8 mouse cellular contexts compared by ENCODE assay signal in the genomic region with DNA sequence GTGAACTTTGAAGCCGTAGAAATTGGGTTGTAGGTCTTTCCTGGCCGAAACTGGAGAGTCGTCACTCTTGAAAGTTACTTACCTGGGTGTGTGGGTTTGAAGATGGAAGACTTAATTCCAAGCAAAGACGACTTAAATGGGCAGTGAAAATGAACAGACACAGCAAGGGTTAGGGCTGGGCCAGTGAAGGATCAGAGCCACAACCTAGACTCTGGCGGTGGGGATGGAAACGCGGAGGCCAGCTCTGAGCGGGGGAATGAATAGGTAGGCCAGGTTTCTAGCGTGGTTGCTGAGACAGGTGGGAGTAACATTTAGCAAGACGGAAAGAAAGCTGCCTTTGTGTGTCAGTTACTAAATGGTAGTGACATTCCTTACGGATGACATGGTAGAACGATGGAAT. TPM values are rescaled to one million over a fixed set of nuclear protein-coding genes. Genes with fewer than 3 reads are reported as not detected.
DNase-seq lines count a peak whose midpoint lies in the region; ATAC-seq and TF ChIP-seq lines count a peak whose summit lies in the region.

No protein-coding gene starts in this region.

- peaks cover 0 to 3% of the 10 kb centered on the region in 2 experiments for H3K36me3 ChIP-seq in CH12.LX (replicated peaks in 1 of 2; ENCODE audit: control insufficient read depth in 1 of 2, insufficient read depth in 1 of 2, low read length in 1 of 2)
- H3K36me3 ChIP-seq in forebrain, embryonic 11.5 days (ENCODE audit: control insufficient read depth, insufficient read depth, low read length) = no peaks in the 10 kb centered on the region
- H3K36me3 ChIP-seq in liver, embryonic 14.5 days (replicated peaks; ENCODE audit: control insufficient read depth, insufficient read depth, low read depth) = no peaks in the 10 kb centered on the region

- no peak for TF ChIP-seq RAD21 in CH12.LX (IDR thresholded peaks at IDR 0.05; ENCODE audit: low read depth, low read length)

- in situ Hi-C loops in CH12.LX (cut with MboI; ENCODE audit: low pct_ligation_motif_present, low pct_unique_long_range_greater_than_20kb, low sequenced_read_pairs) = no loop called here

- H3K4me1 ChIP-seq in CH12.LX (ENCODE audit: control insufficient read depth in 1 of 2, insufficient read depth in 2 of 2) = peaks cover 4 to 21% of the 10 kb centered on the region in 2 experiments
- peaks cover 8% of the 10 kb centered on the region for H3K4me1 ChIP-seq in forebrain, embryonic 11.5 days (replicated peaks; ENCODE audit: control insufficient read depth, insufficient read depth, low read length)
- H3K4me1 ChIP-seq in liver, embryonic 14.5 days (replicated peaks; ENCODE audit: control insufficient read depth in 2 of 2, insufficient read depth in 2 of 2, low read length in 1 of 2) = peaks cover 5 to 20% of the 10 kb centered on the region in 2 experiments

- dilution Hi-C loops in CH12.LX (cut with MboI; ENCODE audit: extremely low pct_ligation_motif_present, extremely low pct_unique_long_range_greater_than_20kb, low sequenced_read_pairs) = no loop called here

- H3K27me3 ChIP-seq in CH12.LX (replicated peaks) = no peaks in the 10 kb centered on the region
- H3K27me3 ChIP-seq in forebrain, embryonic 11.5 days (ENCODE audit: control insufficient read depth, insufficient read depth, low read length) = no peaks in the 10 kb centered on the region
- no peaks in the 10 kb centered on the region for H3K27me3 ChIP-seq in liver, embryonic 14.5 days (ENCODE audit: control insufficient read depth, insufficient read depth, low read length)

- no peak; the same call in 1 of the 2 replicates for TF ChIP-seq EP300 in CH12.LX (IDR thresholded peaks at IDR 0.05; ENCODE audit: low read length)
- no peak for TF ChIP-seq EP300 in liver, embryonic 14.5 days (IDR thresholded peaks at IDR 0.05; ENCODE audit: low read depth)

- ATAC-seq in forebrain, embryonic 11.5 days (replicated peaks; ENCODE audit: low FRiP score) = no peak
- ATAC-seq in liver, embryonic 14.5 days (ENCODE audit: insufficient read depth) = no peak

- peak overlapping the region; percentile 69 to 89 (median 73) for H3K4me3 ChIP-seq in CH12.LX (replicated peaks in 1 of 3; ENCODE audit: low read depth in 2 of 3, low read length in 2 of 3, poor library complexity in 1 of 3)
- H3K4me3 ChIP-seq in forebrain, embryonic 11.5 days (ENCODE audit: low read depth, low read length) = peak overlapping the region; percentile 74
- H3K4me3 ChIP-seq in liver, embryonic 14.5 days (ENCODE audit: insufficient read depth in 1 of 2, low read depth in 2 of 2, low read length in 2 of 2) = peak overlapping the region; percentile 73 to 83

- H3K9me3 ChIP-seq in CH12.LX (replicated peaks; ENCODE audit: low read length) = no peaks in the 10 kb centered on the region
- H3K9me3 ChIP-seq in forebrain, embryonic 11.5 days (ENCODE audit: control insufficient read depth, low read length) = no peaks in the 10 kb centered on the region
- H3K9me3 ChIP-seq in liver, embryonic 14.5 days (ENCODE audit: control insufficient read depth, low read length) = no peaks in the 10 kb centered on the region

- WGBS in forebrain, embryonic 11.5 days = 64% methylated on average over 12 of the region's 12 CpGs
- 52% methylated on average over 12 of the region's 12 CpGs for WGBS in liver, embryonic 14.5 days (ENCODE audit: insufficient replicate concordance)

- H3K27ac ChIP-seq in CH12.LX (ENCODE audit: insufficient read depth, low read depth) = no peak overlapping the region
- H3K27ac ChIP-seq in forebrain, embryonic 11.5 days (ENCODE audit: low read depth, low read length) = no peak overlapping the region
- H3K27ac ChIP-seq in liver, embryonic 14.5 days = no peak overlapping the region

- no peak for TF ChIP-seq POLR2A in CH12.LX (IDR thresholded peaks at IDR 0.05; ENCODE audit: low read depth, low read length)

- TF ChIP-seq CTCF in CH12.LX (conservative IDR thresholded peaks at IDR 0.05 in 1 of 2, IDR thresholded peaks at IDR 0.05 in 1 of 2; ENCODE audit: low read depth in 2 of 2, low read length in 2 of 2) = no peak
- no peak for TF ChIP-seq CTCF in liver, embryonic 14.5 days (IDR thresholded peaks at IDR 0.05; ENCODE audit: low read depth)

- H3K79me2 ChIP-seq in CH12.LX (replicated peaks; ENCODE audit: control insufficient read depth, extremely low read depth, insufficient read depth, poor library complexity, severe bottlenecking) = no peaks in the 10 kb centered on the region

- peak; percentile 91 for DNase-seq in heart, adult 11 months
- no peak for DNase-seq in heart, postnatal 4 days
- no peak for DNase-seq in CH12.LX (ENCODE audit: extremely low read depth)
- DNase-seq in forebrain, embryonic 11.5 days (ENCODE audit: low spot score) = no peak
- DNase-seq in liver, embryonic 14.5 days (ENCODE audit: low read depth in 3 of 3, low spot score in 3 of 3) = no peak
- no peak for DNase-seq in frontal cortex, postnatal 25 days (ENCODE audit: low spot score in 2 of 2)
- DNase-seq in layer of hippocampus, adult 11-12 months (ENCODE audit: low spot score) = no peak
- DNase-seq in embryo, embryonic 11 days = no peak

- peak overlapping the region; percentile 35; the same call in 1 of the 2 replicates for H3K9ac ChIP-seq in CH12.LX (ENCODE audit: insufficient read depth, low read depth)
- peak overlapping the region; percentile 75 for H3K9ac ChIP-seq in forebrain, embryonic 11.5 days (ENCODE audit: low read length)
- H3K9ac ChIP-seq in liver, embryonic 14.5 days (replicated peaks) = peak overlapping the region; percentile 67

- peak overlapping the region; percentile 63 for H3K4me2 ChIP-seq in CH12.LX (ENCODE audit: insufficient read depth, low read depth, poor library complexity, severe bottlenecking)
- peak overlapping the region; percentile 79 for H3K4me2 ChIP-seq in forebrain, embryonic 11.5 days (ENCODE audit: low read depth, low read length, severe bottlenecking)
- peak overlapping the region; percentile 90 for H3K4me2 ChIP-seq in liver, embryonic 14.5 days (ENCODE audit: low read depth)

TF ChIP-seq in CH12.LX, 34 proteins besides CTCF, POLR2A, EP300 and RAD21:
- TF ChIP-seq ZMIZ1 (IDR thresholded peaks at IDR 0.05; ENCODE audit: low read depth, low read length) (no peak), E2F4 (IDR thresholded peaks at IDR 0.05; ENCODE audit: insufficient replicate concordance, low read depth, low read length) (no peak), MAX (IDR thresholded peaks at IDR 0.05; ENCODE audit: low read length) (no peak), GABPA (IDR thresholded peaks at IDR 0.05; ENCODE audit: insufficient replicate concordance, low read depth, low read length) (no peak), PAX5 (IDR thresholded peaks at IDR 0.05; ENCODE audit: low read length) (no peak), POLR2AphosphoS2 (IDR thresholded peaks at IDR 0.05; ENCODE audit: low read depth, low read length) (no peak), ZNF384 (IDR thresholded peaks at IDR 0.05; ENCODE audit: low read depth, low read length) (no peak), KAT2A (IDR thresholded peaks at IDR 0.05; ENCODE audit: insufficient replicate concordance, low read length) (no peak), USF2 (conservative IDR thresholded peaks at IDR 0.05; ENCODE audit: low read depth, low read length) (no peak), JUND (conservative IDR thresholded peaks at IDR 0.05; ENCODE audit: low read depth, low read length) (no peak), SIN3A (IDR thresholded peaks at IDR 0.05; ENCODE audit: low read length) (no peak), UBTF (IDR thresholded peaks at IDR 0.05; ENCODE audit: low read depth, low read length) (no peak)

RNA-seq across cellular contexts. Expression of gene Btbd9, which starts 0.7 kb away (rescaled TPM):
- 10 to 100 TPM; 40.6 to 40.9 TPM for total RNA-seq in heart, postnatal 4 days (2021)
- total RNA-seq in CH12.LX (2012; rRNA removed) = 16.6 and 19.3 TPM in 2 replicates
- 18.6 and 25.4 TPM in 2 replicates for total RNA-seq in CH12.LX (2014; rRNA removed)
- polyA plus RNA-seq in CH12.LX (2012; ENCODE audit: insufficient read length, low read depth) = 20.0 and 22.3 TPM in 2 replicates
- 63.4 and 63.9 TPM in 2 replicates for polyA plus RNA-seq in forebrain, embryonic 11.5 days (2014; fragmentation: Nextera tagmentation; extraction: Ambion mirVana)
- polyA plus RNA-seq in liver, embryonic 14.5 days (2012; rRNA removed) = 2.6 and 2.7 TPM in 2 replicates
- 8.0 and 9.6 TPM in 2 replicates for polyA plus RNA-seq in liver, embryonic 14.5 days (2014; fragmentation: Nextera tagmentation; extraction: Ambion mirVana)

RNA-seq across cellular contexts. Expression of gene Dnah8, which starts 47.2 kb away (rescaled TPM):
- 1 to 10 TPM; 1.9 to 2.0 TPM for total RNA-seq in heart, postnatal 4 days (2021)
- total RNA-seq in CH12.LX (2012; rRNA removed) = not detected in 2 replicates
- total RNA-seq in CH12.LX (2014; rRNA removed) = 0.09 and 0.43 TPM in 2 replicates
- 0.55 and 0.99 TPM in 2 replicates for polyA plus RNA-seq in CH12.LX (2012; ENCODE audit: insufficient read length, low read depth)
- polyA plus RNA-seq in forebrain, embryonic 11.5 days (2014; fragmentation: Nextera tagmentation; extraction: Ambion mirVana) = 0.76 and 2.5 TPM in 2 replicates
- 1.1 and 1.8 TPM in 2 replicates for polyA plus RNA-seq in liver, embryonic 14.5 days (2012; rRNA removed)
- 0.83 and 1.2 TPM in 2 replicates for polyA plus RNA-seq in liver, embryonic 14.5 days (2014; fragmentation: Nextera tagmentation; extraction: Ambion mirVana)

RNA-seq across cellular contexts. Expression of gene Glo1, which starts 49.7 kb away (rescaled TPM):
- total RNA-seq in heart, postnatal 4 days (2021) = 100 to 1,000 TPM; 135 to 136 TPM
- total RNA-seq in CH12.LX (2012; rRNA removed) (143 and 155 TPM in 2 replicates), CH12.LX (2014; rRNA removed) (283 and 307 TPM in 2 replicates)
- polyA plus RNA-seq in CH12.LX (2012; ENCODE audit: insufficient read length, low read depth) = 170 and 194 TPM in 2 replicates
- polyA plus RNA-seq in forebrain, embryonic 11.5 days (2014; fragmentation: Nextera tagmentation; extraction: Ambion mirVana) = 264 and 288 TPM in 2 replicates
- 98.1 and 103 TPM in 2 replicates for polyA plus RNA-seq in liver, embryonic 14.5 days (2012; rRNA removed)
- 273 and 280 TPM in 2 replicates for polyA plus RNA-seq in liver, embryonic 14.5 days (2014; fragmentation: Nextera tagmentation; extraction: Ambion mirVana)
